Mouse (Mus musculus): ENCODE measurements around the gene Kcnj15.

DNA sequence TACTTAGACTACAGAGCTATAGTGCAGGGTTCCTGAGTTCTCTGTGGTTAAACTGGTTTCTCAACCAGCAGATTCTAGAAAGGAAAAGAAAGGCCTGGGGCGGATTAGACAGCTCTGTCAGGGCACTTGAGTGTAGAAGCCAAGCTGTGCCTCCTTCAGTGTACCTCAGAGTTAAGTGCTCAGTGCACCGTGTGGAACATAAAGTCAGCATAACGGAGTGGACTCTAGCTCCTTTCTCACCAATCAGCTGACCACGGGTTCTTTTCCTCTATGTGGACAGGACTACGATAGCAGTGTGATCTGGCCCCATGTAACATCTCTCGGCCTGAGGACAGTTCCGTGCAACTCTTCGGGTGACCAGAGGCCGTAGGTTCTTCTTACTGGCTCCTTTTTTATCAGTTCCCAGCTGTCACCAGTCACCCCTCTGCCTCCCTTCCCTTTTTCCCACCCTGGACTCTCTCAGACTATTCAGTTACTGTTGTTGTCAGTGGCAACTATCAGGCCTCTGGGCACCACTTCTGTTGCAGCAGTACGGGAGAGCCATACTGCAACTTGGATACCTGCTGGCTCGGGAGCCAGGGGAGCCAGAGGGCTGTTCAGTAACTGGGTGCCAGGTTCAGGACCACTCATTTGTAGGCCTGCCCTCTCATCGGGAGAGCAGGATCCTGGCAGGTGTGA lies 12.6 kb upstream of the Kcnj15 start:
- TF ChIP-seq CTCF (IDR thresholded peaks at IDR 0.05) (no peak), POLR2A (IDR thresholded peaks at IDR 0.05; ENCODE audit: insufficient read depth, low read depth, low read length) (no peak), EP300 (IDR thresholded peaks at IDR 0.05; ENCODE audit: insufficient read depth, low read depth, low read length) (no peak)

Data from heart, adult 2 months (tissue).